Mouse (Mus musculus) hindbrain, embryonic 14.5 days (tissue): ENCODE data around the gene 2410015M20Rik. TPM values are rescaled to one million over a fixed set of nuclear protein-coding genes. Genes with fewer than 3 reads are reported as not detected.

Experiments
- ATAC-seq: fragments of 200-750 bp; cut with Nextera tagmentation; 2 replicates; pipeline ENCODE4 v1.8.0; 2017; ENCODE audit warnings: moderate number of reproducible peaks, mild to moderate bottlenecking, moderate TSS enrichment, moderate library complexity; ENCODE audit not compliant: low FRiP score
- DNase-seq: peaks from one replicate; pipeline ENCODE4 v3.0.0-alpha.2; 2015; ENCODE audit warnings: low spot score
- H3K27ac ChIP-seq: fragments of 300-500 bp; sonication (generic); 2 replicates; pipeline ENCODE4 v1.5.1; 2014; ENCODE audit warnings: mild to moderate bottlenecking, moderate library complexity
- H3K27me3 ChIP-seq: fragments of 300-500 bp; sonication (generic); 2 replicates; pipeline ENCODE4 v1.6.1; 2014; ENCODE audit warnings: mild to moderate bottlenecking, low read length, mixed read lengths; ENCODE audit not compliant: control insufficient read depth, insufficient read depth
- H3K36me3 ChIP-seq: fragments of 300-500 bp; sonication (generic); replicated peaks from 2 replicates; pipeline ENCODE4 v1.6.1; 2014; ENCODE audit not compliant: control insufficient read depth, insufficient read depth
- H3K4me1 ChIP-seq: fragments of 300-500 bp; sonication (generic); replicated peaks from 2 replicates; pipeline ENCODE4 v1.6.1; 2014; ENCODE audit warnings: antibody characterized with exemption, low read length, mixed read lengths; ENCODE audit not compliant: control insufficient read depth, insufficient read depth
- H3K4me2 ChIP-seq: fragments of 300-500 bp; sonication (generic); replicated peaks from 2 replicates; pipeline ENCODE4 v1.6.1; 2014; ENCODE audit warnings: mild to moderate bottlenecking, moderate library complexity
- H3K4me3 ChIP-seq: fragments of 300-500 bp; sonication (generic); replicated peaks from 2 replicates; pipeline ENCODE4 v1.5.1; 2014; ENCODE audit warnings: mild to moderate bottlenecking, low read length
- H3K9ac ChIP-seq: fragments of 300-500 bp; sonication (generic); 2 replicates; pipeline ENCODE4 v1.6.1; 2014
- H3K9me3 ChIP-seq: fragments of 300-500 bp; sonication (generic); 2 replicates; pipeline ENCODE4 v1.6.1; 2016; ENCODE audit warnings: low read length; ENCODE audit not compliant: control insufficient read depth
- WGBS: fragments of 180-500 bp; shearing (Covaris S2); extraction: QIAGEN DNeasy Blood & Tissue Kit; methylation state at CpG from one replicate; pipeline ENCODE4 v1.1.7; 2014; 5-methylcytosine and 5-hydroxymethylcytosine counted together
- polyA plus RNA-seq: library from polyadenylated mRNA; unstranded; fragments of >200 nt; fragmentation: Nextera tagmentation; extraction: Ambion mirVana; gene quantifications from 2 replicates; pipeline ENCODE4 v1.2.1, GENCODE M21; 2014

Gene 2410015M20Rik
- polyA plus RNA-seq, 1 experiment from 2014 or later = 193 TPM

- no peaks in the 10 kb centered on the region for H3K27me3 ChIP-seq
- under 1% methylated on average over 61 of the region's 61 CpGs for WGBS
- peaks cover 37% of the 10 kb centered on the region for H3K4me1 ChIP-seq
- peak; percentile 7 for ATAC-seq
- H3K4me3 ChIP-seq = peak overlapping the region; percentile 90
- peak overlapping the region; percentile 92 for H3K9ac ChIP-seq
- no peaks in the 10 kb centered on the region for H3K9me3 ChIP-seq
- peak overlapping the region; percentile 65 for H3K4me2 ChIP-seq
- peak; percentile 36 for DNase-seq
- peaks cover 63% of the 10 kb centered on the region for H3K36me3 ChIP-seq
- H3K27ac ChIP-seq = peak overlapping the region; percentile 94
Measured at GRCm38 (mm10) chr17:56585171-56585821, 24.3 kb downstream of the 2410015M20Rik start.

- DNase-seq = peak; percentile 99
- peak within 1 kb of the TSS; percentile 95 for H3K27ac ChIP-seq
- H3K27me3 ChIP-seq = no peaks in the 10 kb centered on the region
- peak within 1 kb of the TSS; percentile 92 for H3K9ac ChIP-seq
- H3K36me3 ChIP-seq = peaks cover 63% of the 10 kb centered on the region
- H3K4me2 ChIP-seq = peak within 1 kb of the TSS; percentile 68
- H3K9me3 ChIP-seq = no peaks in the 10 kb centered on the region
- H3K4me1 ChIP-seq = peaks cover 37% of the 10 kb centered on the region
- WGBS = under 1% methylated on average over 90 of the region's 101 CpGs
- peak within 1 kb of the TSS; percentile 90 for H3K4me3 ChIP-seq
- ATAC-seq = peak; percentile 95
Measured at GRCm38 (mm10) chr17:56584257-56585130, 25.1 kb downstream of the 2410015M20Rik start, which contains the start of the genes Safb2 and Safb. Safb2 (minus strand) TSS chr17:56584585. Safb (plus strand) TSS chr17:56584825.

GRCm38 (mm10) chr17:56583611-56584256 lies 25.8 kb downstream of the 2410015M20Rik start:
- no peak for ATAC-seq
- Histone ChIP-seq H3K36me3 (peaks cover 63% of the 10 kb centered on the region), H3K4me3 (peak overlapping the region; percentile 90), H3K27ac (peak overlapping the region; percentile 95), H3K4me1 (peaks cover 37% of the 10 kb centered on the region), H3K9ac (peak overlapping the region; percentile 81), H3K9me3 (no peaks in the 10 kb centered on the region), H3K4me2 (peak overlapping the region; percentile 68), H3K27me3 (no peaks in the 10 kb centered on the region)
- no peak for DNase-seq
- WGBS = 4% methylated on average over 27 of the region's 33 CpGs

- Histone ChIP-seq H3K27me3 (no peaks in the 10 kb centered on the region), H3K4me3 (peak overlapping the region; percentile 90), H3K27ac (0 out of 2 replicates have a peak overlapping the region, but pooled peaks have one; percentile 95), H3K4me1 (peaks cover 37% of the 10 kb centered on the region), H3K9ac (peak overlapping the region; percentile 81), H3K9me3 (no peaks in the 10 kb centered on the region), H3K4me2 (peak overlapping the region; percentile 68), H3K36me3 (peaks cover 63% of the 10 kb centered on the region)
- 84% methylated on average over 1 of the region's 1 CpGs for WGBS
- no peak for ATAC-seq
- DNase-seq = no peak
Measured at GRCm38 (mm10) chr17:56583071-56583470, 26.5 kb downstream of the 2410015M20Rik start.

- no peaks in the 10 kb centered on the region for H3K9me3 ChIP-seq
- H3K27me3 ChIP-seq = no peaks in the 10 kb centered on the region
- H3K4me3 ChIP-seq = no peak overlapping the region
- no peak overlapping the region for H3K9ac ChIP-seq
- ATAC-seq (no peak), DNase-seq (no peak)
- H3K36me3 ChIP-seq = peaks cover 91% of the 10 kb centered on the region
- H3K4me2 ChIP-seq = no peak overlapping the region
- no peaks in the 10 kb centered on the region for H3K4me1 ChIP-seq
- H3K27ac ChIP-seq = no peak overlapping the region
- 90% methylated on average over 3 of the region's 3 CpGs for WGBS
Measured at GRCm38 (mm10) chr17:56572939-56573338, 36.6 kb downstream of the 2410015M20Rik start.

GRCm38 (mm10) chr17:56572154-56572553 lies 37.4 kb downstream of the 2410015M20Rik start:
- Histone ChIP-seq H3K4me2 (no peak overlapping the region), H3K9me3 (no peaks in the 10 kb centered on the region), H3K4me3 (no peak overlapping the region), H3K27me3 (no peaks in the 10 kb centered on the region), H3K36me3 (peaks cover 91% of the 10 kb centered on the region), H3K4me1 (no peaks in the 10 kb centered on the region), H3K27ac (peak overlapping the region; percentile 49; the same call in 1 of the 2 replicates), H3K9ac (no peak overlapping the region)
- no peak for ATAC-seq
- 50% methylated on average over 1 of the region's 1 CpGs for WGBS
- no peak for DNase-seq

- H3K4me2 ChIP-seq = no peak overlapping the region
- H3K9me3 ChIP-seq = no peaks in the 10 kb centered on the region
- peaks cover 98% of the 10 kb centered on the region for H3K36me3 ChIP-seq
- no peaks in the 10 kb centered on the region for H3K4me1 ChIP-seq
- no peak overlapping the region for H3K27ac ChIP-seq
- H3K9ac ChIP-seq = no peak overlapping the region
- 91% methylated on average over 4 of the region's 4 CpGs for WGBS
- DNase-seq = no peak
- H3K4me3 ChIP-seq = no peak overlapping the region
- no peak for ATAC-seq
- H3K27me3 ChIP-seq = no peaks in the 10 kb centered on the region
Measured at GRCm38 (mm10) chr17:56570287-56570686, 39.3 kb downstream of the 2410015M20Rik start.

- Histone ChIP-seq H3K9ac (no peak overlapping the region), H3K4me3 (no peak overlapping the region), H3K9me3 (no peaks in the 10 kb centered on the region), H3K27ac (no peak overlapping the region), H3K36me3 (peaks cover 100% of the 10 kb centered on the region), H3K4me2 (no peak overlapping the region), H3K27me3 (no peaks in the 10 kb centered on the region), H3K4me1 (no peaks in the 10 kb centered on the region)
- 99% methylated on average over 4 of the region's 4 CpGs for WGBS
- no peak for DNase-seq
- ATAC-seq = no peak
Measured at GRCm38 (mm10) chr17:56567370-56567769, 42.2 kb downstream of the 2410015M20Rik start.

- ATAC-seq = no peak
- H3K36me3 ChIP-seq = peaks cover 100% of the 10 kb centered on the region
- H3K27ac ChIP-seq = no peak overlapping the region
- H3K9me3 ChIP-seq = no peaks in the 10 kb centered on the region
- WGBS = 90% methylated on average over 5 of the region's 5 CpGs
- no peak for DNase-seq
- no peaks in the 10 kb centered on the region for H3K4me1 ChIP-seq
- H3K4me3 ChIP-seq = no peak overlapping the region
- H3K9ac ChIP-seq = no peak overlapping the region
- no peaks in the 10 kb centered on the region for H3K27me3 ChIP-seq
- no peak overlapping the region for H3K4me2 ChIP-seq
Measured at GRCm38 (mm10) chr17:56566918-56567317, 42.7 kb downstream of the 2410015M20Rik start.
